Mouse (Mus musculus) gastrocnemius, postnatal 14 days (tissue): ENCODE data around the gene Gm13128. TPM values are rescaled to one million over a fixed set of nuclear protein-coding genes. Genes with fewer than 3 reads are reported as not detected.
"Not testable (repeated sequence)": the region's sequence is repeated elsewhere in the genome, so short reads cannot be mapped to it uniquely, and the experiment has no call there.

Source experiments
- DNase-seq: peaks from one replicate; pipeline ENCODE4 v3.0.0; 2021; ENCODE audit warnings: mixed read lengths
- intact Hi-C: fragments of 180-260 bp; cut with DNase I; formaldehyde crosslinking; loops from one replicate; pipeline ENCODE4 v1.15.1; 2025; ENCODE audit warnings: low total_unique reads
- long read RNA-seq, 2 experiments: library from polyadenylated mRNA; stranded (forward); transcript quantifications; one replicate each; pipeline ENCODE4 v2.0.0; 2021
- total RNA-seq, 2 experiments: library from RNA; stranded (reverse); gene quantifications; 2 replicates each; pipeline ENCODE4 v1.2.3; 2021

Gene Gm13128
- not detected for total RNA-seq
- long read RNA-seq, experiment 1, result 0 reads
- long read RNA-seq, experiment 2, result 0 reads

- DNase-seq, intact Hi-C loops: not testable (repeated sequence)
Observed at GRCm38 (mm10) chr4:144329949-144330348, at the start of gene Gm13128. TSS of gene Gm13128 (plus strand) at chr4:144330249.

DNA sequence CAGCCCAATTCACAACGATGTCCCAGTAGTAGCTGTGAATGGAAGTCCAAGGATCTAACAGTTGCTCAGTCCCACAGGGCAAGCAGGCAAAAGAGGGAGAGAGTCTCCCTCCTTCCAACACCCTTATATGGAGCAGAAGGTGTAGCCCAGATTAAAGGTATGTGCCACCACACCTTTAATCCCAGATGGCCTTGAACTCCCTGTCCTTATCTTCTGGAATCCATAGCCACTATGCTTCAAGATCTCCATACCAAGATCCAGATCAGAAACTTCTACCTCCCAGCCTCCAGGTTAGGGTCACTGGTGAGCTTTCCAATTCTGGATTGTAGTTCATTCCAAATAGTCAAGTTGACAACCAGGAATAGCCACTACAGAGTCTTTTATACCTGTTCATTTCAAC, 49.7 kb upstream of the Gm13128 start, which contains the start of gene Pramel5:
Gene Pramel5 (minus strand): TSS at position 101 of the 400 bp plus-strand sequence.
- intact Hi-C loops, DNase-seq: not testable (repeated sequence)

DNA sequence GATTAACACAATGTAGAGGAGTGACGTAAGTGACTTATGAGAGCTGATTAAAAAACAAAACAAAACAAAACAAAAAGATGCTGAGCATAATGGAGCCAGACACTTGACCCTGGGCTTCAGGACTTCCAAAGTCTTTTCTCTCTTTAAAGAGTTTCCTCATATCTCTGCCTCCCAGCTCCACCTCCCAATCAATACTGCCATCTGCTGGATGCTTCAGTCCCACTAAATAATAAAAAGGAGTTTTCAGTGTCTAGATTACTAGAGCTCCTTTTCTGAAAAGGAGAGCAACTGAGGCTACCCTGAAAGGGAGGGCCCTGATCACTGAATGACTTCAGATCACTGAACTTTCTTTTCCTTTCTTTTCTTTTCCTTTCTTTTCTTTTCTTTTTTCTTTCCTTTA, 30.6 kb upstream of the Gm13128 start:
- DNase-seq, intact Hi-C loops: not testable (repeated sequence)

GRCm38 (mm10) chr4:144312666-144313460, 17.2 kb upstream of the Gm13128 start:
- DNase-seq, result not testable (repeated sequence)

GRCm38 (mm10) chr4:144335856-144336255, 5.8 kb downstream of the Gm13128 start:
- DNase-seq, intact Hi-C loops: not testable (repeated sequence)

More at GRCm38 (mm10) chr4:144312666-144313460, 17.2 kb upstream of the Gm13128 start:
- intact Hi-C loops, result loop anchor here (10.0 kb wide), 1 partner anchor 298 kb away; no protein-coding TSS in a partner anchor

DNA sequence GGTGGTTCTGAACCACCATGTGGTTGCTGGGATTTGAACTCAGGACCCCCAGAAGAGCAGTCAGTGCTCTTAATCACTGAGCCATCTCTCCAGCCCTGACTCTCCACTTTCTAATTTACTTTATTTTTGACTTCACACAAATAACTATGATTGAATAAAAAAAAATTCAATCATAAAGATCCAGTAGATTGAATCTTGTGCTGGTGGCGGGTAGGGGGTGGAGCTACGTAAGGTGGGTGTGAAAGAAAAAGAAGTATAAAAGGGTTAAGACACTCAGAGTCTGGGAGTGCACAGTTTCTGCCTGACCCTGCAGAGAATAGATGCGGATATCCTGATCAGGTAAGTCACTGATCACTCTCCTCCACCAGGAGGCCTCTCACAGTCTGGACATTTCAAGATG, 27.6 kb downstream of the Gm13128 start, which contains the start of gene Gm13119:
Gene Gm13119 (plus strand): TSS at position 301 of the 400 bp plus-strand sequence.
- intact Hi-C loops, DNase-seq: not testable (repeated sequence)

DNA sequence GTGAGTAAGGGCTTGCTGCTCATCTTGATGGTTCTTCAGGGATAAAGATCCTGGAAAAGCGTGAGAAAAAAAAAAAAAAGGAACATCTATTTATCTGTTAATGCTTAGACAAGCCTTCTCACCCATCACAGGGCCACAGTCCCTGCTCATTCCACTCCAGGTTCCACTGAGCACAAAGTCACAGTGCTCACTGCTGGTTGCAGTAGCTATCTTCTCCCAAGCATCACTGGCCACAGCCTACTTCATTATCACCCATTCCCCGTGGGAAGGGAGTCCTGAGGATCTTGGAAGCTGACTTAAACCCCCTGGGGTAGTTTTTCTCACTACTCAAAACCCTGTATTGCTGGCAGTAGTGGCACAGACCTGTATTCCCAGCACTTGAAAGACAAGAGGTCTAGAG, 47.9 kb downstream of the Gm13128 start, which contains the start of gene Pramef20:
Gene Pramef20 (minus strand): TSS at position 23 of the 400 bp plus-strand sequence.
- no peak for DNase-seq
- intact Hi-C loops, result no loop called here

Other genes with a start within 250 kb of the Gm13128 start
- gene Gm13102, start 223.8 kb upstream of the Gm13128 start, total RNA-seq, result not detected
- gene Oog3, start 167.6 kb upstream of the Gm13128 start, total RNA-seq, result not detected
- not detected for gene Oog2, start 139.5 kb upstream of the Gm13128 start, total RNA-seq
- gene C87977, start 116.9 kb upstream of the Gm13128 start, total RNA-seq, result not detected
- not detected for gene Pramel5, start 49.8 kb upstream of the Gm13128 start, total RNA-seq
- not detected for gene Gm13119, start 27.7 kb downstream of the Gm13128 start, total RNA-seq
- not detected for gene Pramef20, start 47.7 kb downstream of the Gm13128 start, total RNA-seq
- gene Pramef12, start 78.2 kb downstream of the Gm13128 start, total RNA-seq, result under 1 TPM in 1 of 2 experiments, not detected in 1; 0.14 TPM
- not detected for gene 1700012P22Rik, start 108.5 kb downstream of the Gm13128 start, total RNA-seq
- gene Gm9944, start 123.1 kb downstream of the Gm13128 start, total RNA-seq, result not detected
- gene Aadacl3, start 133.5 kb downstream of the Gm13128 start, total RNA-seq, result not detected
- not detected for gene 9430007A20Rik, start 189.6 kb downstream of the Gm13128 start, total RNA-seq
- not detected for gene Gm13124, start 234.9 kb downstream of the Gm13128 start, total RNA-seq